Mouse (Mus musculus) heart, postnatal 0 days (tissue): Measurements from ENCODE around the gene Hhatl. TPM values are rescaled to one million over a fixed set of nuclear protein-coding genes. Genes with fewer than 3 reads are reported as not detected.
A peak's percentile ranks its signal among the peaks of the same experiment; 100 is the strongest.

Experiments
- ATAC-seq: fragments of 200-750 bp; cut with Nextera tagmentation; 2 replicates; pipeline ENCODE4 v1.8.0; 2017; ENCODE audit warnings: low read depth, moderate number of reproducible peaks, moderate library complexity; ENCODE audit not compliant: insufficient read depth
- DNase-seq: peaks from one replicate; pipeline ENCODE4 v3.0.0-alpha.2; 2016; ENCODE audit warnings: low spot score
- H3K27ac ChIP-seq: fragments of 300-500 bp; sonication (generic); 2 replicates; pipeline ENCODE4 v1.5.1; 2014; ENCODE audit warnings: low read depth, mild to moderate bottlenecking
- H3K27me3 ChIP-seq: fragments of 300-500 bp; sonication (generic); 2 replicates; pipeline ENCODE4 v1.6.1; 2014; ENCODE audit warnings: low read length, mixed read lengths; ENCODE audit not compliant: control insufficient read depth, insufficient read depth
- H3K36me3 ChIP-seq: fragments of 300-500 bp; sonication (generic); replicated peaks from 2 replicates; pipeline ENCODE4 v1.6.1; 2014; ENCODE audit warnings: low read length, mixed read lengths; ENCODE audit not compliant: control insufficient read depth, insufficient read depth
- H3K4me1 ChIP-seq: fragments of 300-500 bp; sonication (generic); 2 replicates; pipeline ENCODE4 v1.6.1; 2014; ENCODE audit warnings: antibody characterized with exemption; ENCODE audit not compliant: control insufficient read depth, insufficient read depth
- H3K4me2 ChIP-seq: fragments of 300-500 bp; sonication (generic); 2 replicates; pipeline ENCODE4 v1.6.1; 2014; ENCODE audit warnings: low read depth, mild to moderate bottlenecking, low read length, moderate library complexity
- H3K4me3 ChIP-seq: fragments of 300-500 bp; sonication (generic); 2 replicates; pipeline ENCODE4 v1.5.1; 2014; ENCODE audit warnings: low read depth, low read length
- H3K9ac ChIP-seq: fragments of 300-500 bp; sonication (generic); replicated peaks from 2 replicates; pipeline ENCODE4 v1.6.1; 2014; ENCODE audit warnings: low read depth, low read length, mixed read lengths
- H3K9me3 ChIP-seq: fragments of 300-500 bp; sonication (generic); replicated peaks from 2 replicates; pipeline ENCODE4 v1.6.1; 2016; ENCODE audit warnings: low read length; ENCODE audit not compliant: control insufficient read depth
- CTCF ChIP-seq: IDR thresholded peaks from 2 replicates; pipeline ENCODE4 v1.5.1; 2016; ENCODE audit warnings: antibody characterized with exemption, control low read depth, low read depth
- EP300 ChIP-seq: IDR thresholded peaks from 2 replicates; pipeline ENCODE4 v1.6.1; 2016; ENCODE audit warnings: antibody characterized with exemption, low read depth
- WGBS: fragments of 180-500 bp; shearing (Covaris S2); extraction: QIAGEN DNeasy Blood & Tissue Kit; methylation state at CpG from one replicate; pipeline ENCODE4 v1.1.7; 2014; 5-methylcytosine and 5-hydroxymethylcytosine counted together
- polyA plus RNA-seq: library from polyadenylated mRNA; unstranded; fragments of >200 nt; fragmentation: Nextera tagmentation; extraction: Ambion mirVana; gene quantifications from 2 replicates; pipeline ENCODE4 v1.2.1, GENCODE M21; 2015
- total RNA-seq: library from RNA; depleted of rRNA; stranded (reverse); fragments of >200 nt; gene quantifications from 2 replicates; pipeline ENCODE4 v1.2.3, GENCODE M21; 2014; ENCODE audit warnings: low replicate concordance

Hhatl gene
- total and polyA plus RNA-seq, 2 experiments from 2014 or later: 52.7 to 75.4 TPM

- no peak overlapping the region for H3K27ac ChIP-seq
Measured at GRCm38 (mm10) chr9:121762248-121762647, 30.1 kb downstream of the Hhatl start.

GRCm38 (mm10) chr9:121761787-121762186, 30.5 kb downstream of the Hhatl start:
- ATAC-seq (no peak), DNase-seq (no peak)
- Histone ChIP-seq H3K9me3 (no peaks in the 10 kb centered on the region), H3K4me1 (peaks cover 19% of the 10 kb centered on the region), H3K4me3 (no peak overlapping the region), H3K9ac (no peak overlapping the region), H3K4me2 (no peak overlapping the region), H3K36me3 (peaks cover 42% of the 10 kb centered on the region), H3K27ac (no peak overlapping the region), H3K27me3 (no peaks in the 10 kb centered on the region)
- 73% methylated on average over 8 of the region's 8 CpGs for WGBS
- TF ChIP-seq CTCF (no peak), EP300 (no peak)

More at GRCm38 (mm10) chr9:121762248-121762647, 30.1 kb downstream of the Hhatl start:
- WGBS: 83% methylated on average over 10 of the region's 10 CpGs
- ATAC-seq (no peak), DNase-seq (no peak)
- H3K36me3 ChIP-seq: peaks cover 47% of the 10 kb centered on the region
- H3K9me3 ChIP-seq: no peaks in the 10 kb centered on the region
- no peak overlapping the region for H3K9ac ChIP-seq
- no peaks in the 10 kb centered on the region for H3K27me3 ChIP-seq
- H3K4me1 ChIP-seq: peaks cover 19% of the 10 kb centered on the region
- no peak overlapping the region for H3K4me3 ChIP-seq
- no peak overlapping the region for H3K4me2 ChIP-seq
- no peak for TF ChIP-seq CTCF
- no peak for TF ChIP-seq EP300

DNA sequence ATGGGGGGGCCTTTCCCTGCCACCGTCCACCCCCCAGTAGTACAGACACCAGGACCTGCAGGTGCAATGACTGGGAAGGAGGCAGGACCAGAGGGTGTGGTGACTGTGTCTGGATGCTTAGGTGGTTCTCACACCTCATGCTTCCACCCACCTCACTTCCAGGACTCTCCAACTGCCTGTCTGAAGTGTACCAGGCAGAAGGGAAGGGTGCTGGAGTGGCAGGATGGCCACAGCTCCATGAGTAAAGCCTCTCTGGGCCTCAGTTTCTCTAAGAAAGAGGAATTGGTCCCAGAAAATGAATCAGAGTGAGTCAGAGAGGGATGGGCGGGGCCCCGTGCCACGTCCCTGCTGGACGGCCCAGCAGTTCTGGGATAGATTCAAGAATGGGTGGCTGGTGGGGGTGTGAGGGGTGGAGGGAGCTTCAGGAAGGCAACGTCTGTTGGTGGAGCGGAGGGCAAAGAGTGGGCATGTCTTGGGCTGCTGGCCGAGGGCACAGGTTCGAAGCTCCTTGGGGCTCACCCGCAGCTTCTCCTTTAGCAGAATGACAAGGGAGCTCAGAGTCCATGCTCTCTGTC, 31.1 kb downstream of the Hhatl start:
- peak overlapping the region; percentile 90; the same call in 1 of the 2 replicates for H3K4me3 ChIP-seq
- peak overlapping the region; percentile 96; the same call in 1 of the 2 replicates for H3K9ac ChIP-seq

GRCm38 (mm10) chr9:121760271-121761090, 31.8 kb downstream of the Hhatl start:
- Histone ChIP-seq H3K27ac (peak overlapping the region; percentile 97), H3K4me3 (peak overlapping the region; percentile 90), H3K27me3 (no peaks in the 10 kb centered on the region), H3K4me1 (peaks cover 19% of the 10 kb centered on the region), H3K9me3 (no peaks in the 10 kb centered on the region), H3K4me2 (peak overlapping the region; percentile 98), H3K9ac (peak overlapping the region; percentile 96), H3K36me3 (peaks cover 38% of the 10 kb centered on the region)
- WGBS: 2% methylated on average over 37 of the region's 43 CpGs
- ATAC-seq (peak; percentile 82), DNase-seq (peak; percentile 86)
- peak; percentile 61; the same call in 1 of the 2 replicates for TF ChIP-seq EP300
- no peak for TF ChIP-seq CTCF

More for the DNA sequence above, 31.1 kb downstream of the Hhatl start:
- H3K36me3 ChIP-seq: peaks cover 38% of the 10 kb centered on the region
- DNase-seq: no peak
- H3K4me1 ChIP-seq: peaks cover 19% of the 10 kb centered on the region
- no peaks in the 10 kb centered on the region for H3K9me3 ChIP-seq
- peak overlapping the region; percentile 97 for H3K27ac ChIP-seq
- 59% methylated on average over 10 of the region's 10 CpGs for WGBS
- TF ChIP-seq EP300 (no peak), CTCF (no peak)
- no peaks in the 10 kb centered on the region for H3K27me3 ChIP-seq
- ATAC-seq: no peak
- H3K4me2 ChIP-seq: peak overlapping the region; percentile 98

GRCm38 (mm10) chr9:121759091-121760081, 32.9 kb downstream of the Hhatl start, which contains the start of gene Zfp651:
Gene Zfp651 (plus strand): TSS chr9:121759330.
- no peaks in the 10 kb centered on the region for H3K27me3 ChIP-seq
- peak within 1 kb of the TSS; percentile 98 for H3K4me2 ChIP-seq
- under 1% methylated on average over 78 of the region's 97 CpGs for WGBS
- DNase-seq (peak; percentile 75), ATAC-seq (peak; percentile 84)
- no peaks in the 10 kb centered on the region for H3K9me3 ChIP-seq
- peaks cover 19% of the 10 kb centered on the region for H3K4me1 ChIP-seq
- peak within 1 kb of the TSS; percentile 96 for H3K9ac ChIP-seq
- TF ChIP-seq CTCF: no peak
- TF ChIP-seq EP300: no peak
- H3K4me3 ChIP-seq: peak within 1 kb of the TSS; percentile 90
- H3K36me3 ChIP-seq: peaks cover 38% of the 10 kb centered on the region
- H3K27ac ChIP-seq: peak within 1 kb of the TSS; percentile 97
